Mouse (Mus musculus) bone marrow, adult 2 months (tissue): ENCODE results near the gene Ust. TPM values are rescaled to one million over a fixed set of nuclear protein-coding genes. Genes with fewer than 3 reads are reported as not detected.

Source experiments
- H3K27ac ChIP-seq: fragments of 200-500 bp; 2 replicates; pipeline ENCODE4 v1.5.1; 2012; ENCODE audit warnings: low read depth, mild to moderate bottlenecking, control low read depth, inconsistent platforms, low read length; ENCODE audit not compliant: control insufficient read depth, poor library complexity, insufficient read depth
- H3K4me1 ChIP-seq: fragments of 200-500 bp; 2 replicates; pipeline ENCODE4 v1.6.1; 2011; ENCODE audit warnings: low read length; ENCODE audit not compliant: control insufficient read depth, insufficient read depth
- H3K4me3 ChIP-seq: fragments of 200-500 bp; replicated peaks from 2 replicates; pipeline ENCODE3; 2011; ENCODE audit warnings: mild to moderate bottlenecking, low read depth, low read length, control low read depth; ENCODE audit not compliant: control insufficient read depth
- CTCF ChIP-seq: fragments of 200-500 bp; IDR thresholded peaks from 2 replicates; pipeline ENCODE4 v1.5.1; 2011; ENCODE audit warnings: low read length, control low read depth; ENCODE audit not compliant: control insufficient read depth, insufficient read depth
- POLR2A ChIP-seq: fragments of 200-500 bp; IDR thresholded peaks from 2 replicates; pipeline ENCODE4 v1.6.1; 2011; ENCODE audit warnings: low read depth, mild to moderate bottlenecking, control low read depth, low read length, borderline replicate concordance; ENCODE audit not compliant: control insufficient read depth
- WGBS: fragments of 180-500 bp; shearing (Covaris S2); methylation state at CpG from one replicate; pipeline ENCODE4 v1.1.7; 2018; 5-methylcytosine and 5-hydroxymethylcytosine counted together
- polyA plus RNA-seq: library from polyadenylated mRNA; stranded (reverse); fragments of >200 nt; gene quantifications from 2 replicates; pipeline ENCODE4 v1.2.4, GENCODE M21; 2011; ENCODE audit warnings: low replicate concordance; ENCODE audit not compliant: missing spikeins, insufficient read depth, insufficient read length

Ust gene
- polyA plus RNA-seq, 1 experiment = 0.47 TPM

- TF ChIP-seq CTCF (no peak), POLR2A (no peak)
- no peak overlapping the region for H3K27ac ChIP-seq
- no peak overlapping the region for H3K4me3 ChIP-seq
- H3K4me1 ChIP-seq = no peaks in the 10 kb centered on the region
- WGBS = 76% methylated on average over 5 of the region's 5 CpGs
Measured at GRCm38 (mm10) chr10:8347497-8347896, 171.1 kb downstream of the Ust start.

- WGBS = 12% methylated on average over 2 of the region's 2 CpGs
- Histone ChIP-seq H3K4me3 (no peak overlapping the region), H3K4me1 (no peaks in the 10 kb centered on the region), H3K27ac (no peak overlapping the region)
- TF ChIP-seq CTCF (no peak), POLR2A (no peak)
Measured at GRCm38 (mm10) chr10:8342556-8342955, 176.1 kb downstream of the Ust start.

- no peak overlapping the region for H3K27ac ChIP-seq
- TF ChIP-seq POLR2A = no peak
- no peak for TF ChIP-seq CTCF
- WGBS = 75% methylated on average over 12 of the region's 12 CpGs
- H3K4me1 ChIP-seq = no peaks in the 10 kb centered on the region
- no peak overlapping the region for H3K4me3 ChIP-seq
Measured at GRCm38 (mm10) chr10:8339645-8340428, 178.8 kb downstream of the Ust start.

GRCm38 (mm10) chr10:8336601-8337000 is 182.0 kb downstream of the Ust start:
- Histone ChIP-seq H3K27ac (no peak overlapping the region), H3K4me1 (no peaks in the 10 kb centered on the region), H3K4me3 (no peak overlapping the region)
- 78% methylated on average over 1 of the region's 1 CpGs for WGBS
- TF ChIP-seq CTCF (no peak), POLR2A (no peak)

- Histone ChIP-seq H3K27ac (no peak overlapping the region), H3K4me1 (no peaks in the 10 kb centered on the region), H3K4me3 (no peak overlapping the region)
- TF ChIP-seq POLR2A (no peak), CTCF (no peak)
- WGBS = 83% methylated on average over 5 of the region's 5 CpGs
Measured at GRCm38 (mm10) chr10:8330958-8331357, 187.7 kb downstream of the Ust start.

GRCm38 (mm10) chr10:8330006-8330405 is 188.6 kb downstream of the Ust start:
- no peak for TF ChIP-seq POLR2A
- no peak for TF ChIP-seq CTCF
- 79% methylated on average over 8 of the region's 8 CpGs for WGBS

GRCm38 (mm10) chr10:8323304-8323765 is 195.3 kb downstream of the Ust start:
- Histone ChIP-seq H3K4me3 (no peak overlapping the region), H3K4me1 (no peaks in the 10 kb centered on the region), H3K27ac (no peak overlapping the region)
- 41% methylated on average over 2 of the region's 2 CpGs for WGBS
- TF ChIP-seq CTCF (peak; percentile 67), POLR2A (no peak)

More at GRCm38 (mm10) chr10:8330006-8330405, 188.6 kb downstream of the Ust start:
- H3K4me1 ChIP-seq = no peaks in the 10 kb centered on the region
- H3K27ac ChIP-seq = no peak overlapping the region
- H3K4me3 ChIP-seq = no peak overlapping the region

- TF ChIP-seq CTCF = no peak
- TF ChIP-seq POLR2A = no peak
- Histone ChIP-seq H3K27ac (no peak overlapping the region), H3K4me3 (no peak overlapping the region), H3K4me1 (no peaks in the 10 kb centered on the region)
Measured at GRCm38 (mm10) chr10:8320771-8321170, 197.9 kb downstream of the Ust start.

- Histone ChIP-seq H3K27ac (no peak overlapping the region), H3K4me3 (no peak overlapping the region), H3K4me1 (no peaks in the 10 kb centered on the region)
- WGBS = 81% methylated on average over 6 of the region's 6 CpGs
- TF ChIP-seq CTCF (no peak), POLR2A (no peak)
Measured at GRCm38 (mm10) chr10:8309435-8309834, 209.2 kb downstream of the Ust start.
